Mouse (Mus musculus) hindbrain, embryonic 10.5 days (tissue): ENCODE data around the gene Prl3d2. TPM values are rescaled to one million over a fixed set of nuclear protein-coding genes. Genes with fewer than 3 reads are reported as not detected.
"Not testable (repeated sequence)": the region's sequence is repeated elsewhere in the genome, so short reads cannot be mapped to it uniquely, and the experiment has no call there.

Source experiments
- DNase-seq: peaks from one replicate; pipeline ENCODE4 v3.0.0-alpha.2; 2017; ENCODE audit warnings: low spot score
- H3K27ac ChIP-seq: fragments of 300-500 bp; sonication (generic); 2 replicates; pipeline ENCODE4 v1.5.1; 2016; ENCODE audit warnings: mild to moderate bottlenecking, moderate library complexity
- H3K27me3 ChIP-seq: fragments of 300-500 bp; sonication (generic); 2 replicates; pipeline ENCODE4 v1.6.1; 2016; ENCODE audit warnings: mild to moderate bottlenecking; ENCODE audit not compliant: poor library complexity, insufficient read depth, severe bottlenecking
- H3K36me3 ChIP-seq: fragments of 300-500 bp; sonication (generic); 2 replicates; pipeline ENCODE4 v1.6.1; 2016; ENCODE audit warnings: mild to moderate bottlenecking, moderate library complexity
- H3K4me1 ChIP-seq: fragments of 300-500 bp; sonication (generic); replicated peaks from 2 replicates; pipeline ENCODE4 v1.6.1; 2016; ENCODE audit warnings: mild to moderate bottlenecking
- H3K4me3 ChIP-seq: fragments of 300-500 bp; sonication (generic); 2 replicates; pipeline ENCODE4 v1.5.1; 2016; ENCODE audit warnings: mild to moderate bottlenecking, moderate library complexity
- H3K9me3 ChIP-seq: fragments of 300-500 bp; sonication (generic); 2 replicates; pipeline ENCODE4 v1.6.1; 2016; ENCODE audit warnings: mild to moderate bottlenecking, moderate library complexity
- WGBS: fragments of 180-500 bp; shearing (Covaris S2); methylation state at CpG from one replicate; pipeline ENCODE4 v1.1.7; 2016; 5-methylcytosine and 5-hydroxymethylcytosine counted together
- polyA plus RNA-seq: library from polyadenylated mRNA; unstranded; fragments of >200 nt; fragmentation: Nextera tagmentation; extraction: Ambion mirVana; gene quantifications from 2 replicates; pipeline ENCODE4 v1.2.1, GENCODE M21; 2016

Gene Prl3d2
- polyA plus RNA-seq = not detected in 2 replicates

- not testable (repeated sequence) for H3K27me3 ChIP-seq, H3K27ac ChIP-seq, H3K4me1 ChIP-seq, H3K4me3 ChIP-seq, DNase-seq, H3K36me3 ChIP-seq, H3K9me3 ChIP-seq
- 87% methylated on average over 4 of the region's 4 CpGs for WGBS
These were observed at the start of gene Prl3d2 for GRCm38 (mm10) chr13:27121398-27121797. Gene Prl3d2, plus strand, starts transcription at chr13:27121698.

DNA sequence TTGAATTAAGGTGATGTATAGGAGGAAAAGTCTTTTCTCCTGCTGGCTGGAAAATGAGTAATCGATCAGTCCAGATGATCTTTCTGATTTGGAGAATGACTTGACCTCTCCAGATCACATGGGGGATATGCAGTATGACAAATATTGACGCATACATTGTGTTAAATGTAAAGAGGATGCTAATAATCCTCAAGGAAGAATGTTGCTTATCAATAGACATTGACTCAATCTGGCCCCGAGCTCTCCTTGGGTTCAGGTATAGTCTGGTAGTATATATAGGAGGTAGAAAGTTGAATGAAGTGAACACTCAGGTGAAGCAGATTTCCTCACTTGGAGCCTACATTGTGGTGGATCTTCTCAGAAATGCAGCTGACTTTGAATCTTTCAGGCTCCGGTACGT is 27.6 kb upstream of the Prl3d2 start, which contains the start of gene Prl3d1:
TSS of gene Prl3d1 (plus strand) at position 301 of the 400 bp plus-strand sequence.
- H3K4me1 ChIP-seq, H3K27me3 ChIP-seq, H3K4me3 ChIP-seq, H3K36me3 ChIP-seq, DNase-seq, H3K9me3 ChIP-seq, H3K27ac ChIP-seq: not testable (repeated sequence)
- WGBS = 91% methylated on average over 5 of the region's 5 CpGs

GRCm38 (mm10) chr13:27148264-27148663 is 26.8 kb downstream of the Prl3d2 start:
- no peaks in the 10 kb centered on the region for H3K36me3 ChIP-seq
- no peak for DNase-seq
- H3K4me1 ChIP-seq = no peaks in the 10 kb centered on the region
- H3K9me3 ChIP-seq = no peaks in the 10 kb centered on the region
- H3K4me3 ChIP-seq = no peak overlapping the region
- H3K27me3 ChIP-seq = no peaks in the 10 kb centered on the region
- 68% methylated on average over 1 of the region's 1 CpGs for WGBS
- no peak overlapping the region for H3K27ac ChIP-seq

DNA sequence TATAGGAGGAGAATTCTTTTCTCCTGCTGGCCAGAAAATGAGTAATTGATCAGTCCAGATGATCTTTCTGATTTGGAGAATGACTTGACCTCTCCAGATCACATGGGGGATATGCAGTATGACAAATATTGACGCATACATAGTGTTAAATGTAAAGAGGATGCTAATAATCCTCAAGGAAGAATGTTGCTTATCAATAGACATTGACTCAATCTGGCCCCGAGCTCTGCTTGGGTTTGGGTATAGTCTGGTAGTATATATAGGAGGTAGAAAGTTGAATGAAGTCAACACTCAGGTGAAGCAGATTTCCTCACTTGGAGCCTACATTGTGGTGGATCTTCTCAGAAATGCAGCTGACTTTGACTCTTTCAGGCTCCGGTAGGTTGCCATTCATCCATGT is 35.0 kb downstream of the Prl3d2 start, which contains the start of gene Prl3d3:
TSS of gene Prl3d3 (plus strand) at position 301 of the 400 bp plus-strand sequence.
- WGBS = 91% methylated on average over 3 of the region's 3 CpGs
- not testable (repeated sequence) for H3K27ac ChIP-seq, H3K27me3 ChIP-seq, H3K36me3 ChIP-seq, H3K9me3 ChIP-seq, DNase-seq, H3K4me3 ChIP-seq, H3K4me1 ChIP-seq

Other genes with a start within 250 kb of the Prl3d2 start
- not detected in 2 replicates for gene Prl, start 64.1 kb upstream of the Prl3d2 start, polyA plus RNA-seq
- 0.19 TPM in 1 of 2 replicates, not detected in the other for gene Prl3d1, start 27.5 kb upstream of the Prl3d2 start, polyA plus RNA-seq
- not detected in 2 replicates for gene Prl3d3, start 35.1 kb downstream of the Prl3d2 start, polyA plus RNA-seq
- not detected in 2 replicates for gene Prl3c1, start 75.0 kb downstream of the Prl3d2 start, polyA plus RNA-seq
- gene Prl3b1, start 120.1 kb downstream of the Prl3d2 start, polyA plus RNA-seq = 1.2 and 2.4 TPM in 2 replicates
- gene Prl3a1, start 137.7 kb downstream of the Prl3d2 start, polyA plus RNA-seq = not detected in 2 replicates
- gene Prl6a1, start 190.9 kb downstream of the Prl3d2 start, polyA plus RNA-seq = not detected in 2 replicates
- gene Prl8a2, start 224.0 kb downstream of the Prl3d2 start, polyA plus RNA-seq = 0.30 TPM in 1 of 2 replicates, not detected in the other